Mouse (Mus musculus) spleen, adult 2 months (tissue): ENCODE measurements around the gene Crx.

Source experiments
- CTCF ChIP-seq: fragments of 200-500 bp; IDR thresholded peaks from 2 replicates; pipeline ENCODE4 v1.5.1; 2011; ENCODE audit warnings: mild to moderate bottlenecking, inconsistent platforms; ENCODE audit not compliant: insufficient read depth, insufficient read length, insufficient replicate concordance; ENCODE audit errors: extremely low read depth
- POLR2A ChIP-seq: fragments of 200-500 bp; IDR thresholded peaks from 2 replicates; pipeline ENCODE4 v1.6.1; 2011; ENCODE audit warnings: low read depth, low read length, inconsistent platforms

- TF ChIP-seq CTCF (no peak), POLR2A (no peak)
These were observed at the start of gene Crx for GRCm38 (mm10) chr7:15879756-15880155.
